Mouse (Mus musculus) left cerebral cortex, adult 9 months (tissue): ENCODE measurements around the gene Bfar.
"Not testable (repeated sequence)": the region's sequence is repeated elsewhere in the genome, so short reads cannot be mapped to it uniquely, and the experiment has no call there.

Experiments used
- DNase-seq, 2 experiments: peaks; one replicate each; pipeline ENCODE4 v3.0.0; 2022; ENCODE audit warnings: low spot score in 2 of 2

The Bfar gene

GRCm38 (mm10) chr16:13716821-13717553, 45.3 kb downstream of the Bfar start:
- no peak for DNase-seq

GRCm38 (mm10) chr16:13722937-13723336, 51.3 kb downstream of the Bfar start:
- DNase-seq: no peak

GRCm38 (mm10) chr16:13727811-13728335, 56.2 kb downstream of the Bfar start:
- no peak for DNase-seq

- DNase-seq: no peak
Observed at GRCm38 (mm10) chr16:13729428-13729827, 57.8 kb downstream of the Bfar start.

GRCm38 (mm10) chr16:13730285-13731255, 58.9 kb downstream of the Bfar start, which contains the start of gene Pla2g10:
Gene Pla2g10, minus strand, starts transcription at chr16:13730983.
- no peak for DNase-seq

GRCm38 (mm10) chr16:13732786-13733185, 61.1 kb downstream of the Bfar start:
- DNase-seq: no peak

GRCm38 (mm10) chr16:13733518-13734137, 62.0 kb downstream of the Bfar start:
- DNase-seq: peak in 1 of 2 experiments; percentile 79

- no peak for DNase-seq
Observed at GRCm38 (mm10) chr16:13735977-13736376, 64.3 kb downstream of the Bfar start.

GRCm38 (mm10) chr16:13739044-13739443, 67.4 kb downstream of the Bfar start:
- not testable (repeated sequence) for DNase-seq

- no peak for DNase-seq
Observed at GRCm38 (mm10) chr16:13740844-13741243, 69.2 kb downstream of the Bfar start.

- DNase-seq: no peak
Observed at GRCm38 (mm10) chr16:13747708-13748107, 76.0 kb downstream of the Bfar start.

GRCm38 (mm10) chr16:13748124-13748523, 76.5 kb downstream of the Bfar start:
- DNase-seq: no peak

- DNase-seq: not testable (repeated sequence)
Observed at GRCm38 (mm10) chr16:13748813-13749212, 77.2 kb downstream of the Bfar start.

- DNase-seq: no peak
Observed at GRCm38 (mm10) chr16:13749306-13749705, 77.6 kb downstream of the Bfar start.

- DNase-seq: no peak
Observed at GRCm38 (mm10) chr16:13749981-13750380, 78.3 kb downstream of the Bfar start.

GRCm38 (mm10) chr16:13750626-13751025, 79.0 kb downstream of the Bfar start:
- DNase-seq: no peak
